Mouse (Mus musculus) left cerebral cortex, adult 18-20 months (tissue): ENCODE data around the gene Slc25a22. TPM values are rescaled to one million over a fixed set of nuclear protein-coding genes. Genes with fewer than 3 reads are reported as not detected.
A peak's percentile ranks its signal among the peaks of the same experiment; 100 is the strongest.
"Not testable (repeated sequence)": the region's sequence is repeated elsewhere in the genome, so short reads cannot be mapped to it uniquely, and the experiment has no call there.

Source experiments
- DNase-seq, 2 experiments: peaks; one replicate each; pipeline ENCODE4 v3.0.0; 2021 to 2022; ENCODE audit warnings: low spot score in 2 of 2, mixed read lengths in 1 of 2
- total RNA-seq, 2 experiments: library from RNA; stranded (reverse); gene quantifications; 2 replicates each; pipeline ENCODE4 v1.2.3; 2021

The Slc25a22 gene
- total RNA-seq, 2 experiments from 2014 or later = 251 to 254 TPM

GRCm38 (mm10) chr7:141460001-141460390, 22.3 kb upstream of the Slc25a22 start:
- DNase-seq = no peak

GRCm38 (mm10) chr7:141459301-141459711, 21.6 kb upstream of the Slc25a22 start:
- no peak for DNase-seq

DNA sequence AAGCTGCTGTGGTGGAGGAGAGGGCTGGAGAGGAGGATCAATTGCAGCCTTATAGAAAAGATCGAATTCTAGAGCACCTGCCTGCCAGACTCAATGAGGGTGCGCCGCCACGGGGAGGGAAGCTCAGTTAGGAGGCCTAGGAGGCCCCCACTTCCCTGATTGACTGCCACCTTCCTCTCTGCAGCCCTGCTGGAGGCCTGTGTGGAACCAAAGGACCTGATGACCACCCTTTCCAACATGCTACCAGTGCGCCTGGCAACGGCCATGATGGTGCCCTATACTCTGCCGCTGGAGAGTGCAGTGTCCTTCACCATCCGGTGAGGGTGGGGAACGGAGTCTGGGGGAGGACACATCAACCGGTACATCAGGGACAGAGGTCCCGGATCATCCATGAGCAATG, 21.0 kb upstream of the Slc25a22 start:
- DNase-seq = no peak

DNA sequence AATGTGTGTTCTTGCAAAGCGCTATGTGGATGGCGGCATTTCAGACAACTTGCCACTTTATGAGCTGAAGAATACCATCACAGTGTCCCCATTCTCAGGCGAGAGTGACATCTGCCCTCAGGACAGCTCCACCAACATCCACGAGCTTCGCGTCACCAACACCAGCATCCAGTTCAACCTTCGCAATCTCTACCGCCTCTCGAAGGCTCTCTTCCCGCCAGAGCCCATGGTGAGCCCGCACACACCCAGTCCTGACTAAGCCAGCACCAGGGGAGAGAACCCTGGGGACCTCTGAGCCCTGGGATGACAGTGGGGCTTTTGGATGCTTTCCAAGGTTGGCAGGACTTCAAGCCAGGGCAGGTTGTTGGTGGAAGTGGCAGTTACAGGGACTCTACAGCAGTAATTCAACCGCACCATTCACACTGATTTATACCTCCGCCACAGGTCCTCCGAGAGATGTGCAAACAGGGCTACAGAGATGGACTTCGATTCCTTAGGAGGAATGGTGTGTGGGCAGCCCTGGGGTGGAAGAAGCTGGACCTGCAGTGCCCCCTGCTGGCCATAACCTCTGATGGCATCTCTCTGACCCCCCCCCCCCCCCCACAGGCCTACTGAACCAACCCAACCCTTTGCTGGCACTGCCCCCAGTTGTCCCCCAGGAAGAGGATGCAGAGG, 20.4 kb upstream of the Slc25a22 start:
- peak in 1 of 2 experiments; percentile 46 for DNase-seq

DNA sequence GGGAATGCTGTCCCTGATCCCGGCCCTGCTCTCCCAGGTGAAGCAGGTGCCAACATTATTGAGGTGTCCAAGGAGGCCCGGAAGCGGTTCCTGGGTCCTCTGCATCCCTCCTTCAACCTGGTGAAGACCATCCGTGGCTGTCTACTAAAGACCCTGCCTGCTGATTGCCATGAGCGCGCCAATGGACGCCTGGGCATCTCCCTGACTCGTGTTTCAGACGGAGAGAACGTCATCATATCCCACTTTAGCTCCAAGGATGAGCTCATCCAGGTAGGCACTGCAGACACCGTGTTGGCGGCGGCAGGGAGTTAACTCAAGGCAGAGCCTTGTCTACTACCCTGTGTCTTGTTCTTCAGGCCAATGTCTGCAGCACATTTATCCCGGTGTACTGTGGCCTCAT, 19.5 kb upstream of the Slc25a22 start:
- DNase-seq = no peak

DNA sequence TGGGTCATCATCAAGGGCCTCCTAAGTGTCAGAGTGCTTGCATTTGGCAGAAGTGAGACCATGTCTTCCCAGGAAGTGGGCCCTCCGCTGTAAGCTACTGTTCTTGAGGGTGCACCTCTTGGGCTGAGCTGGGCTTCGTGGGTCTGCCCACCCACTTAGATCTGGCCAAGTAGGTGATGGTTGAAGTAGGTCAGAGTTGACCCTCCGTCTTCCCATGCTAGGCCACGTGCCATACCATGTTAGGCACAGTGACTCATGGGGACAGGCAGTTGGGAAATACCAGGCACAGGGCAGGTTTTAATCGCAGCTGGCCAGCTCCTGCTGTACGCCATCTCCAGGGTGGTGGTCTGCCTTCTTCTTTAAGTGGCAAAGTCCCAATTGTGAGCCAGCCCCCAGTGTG, 19.0 kb upstream of the Slc25a22 start:
- no peak for DNase-seq

- DNase-seq = no peak
Measured at GRCm38 (mm10) chr7:141455610-141456314, 18.1 kb upstream of the Slc25a22 start.

GRCm38 (mm10) chr7:141454967-141455551, 17.4 kb upstream of the Slc25a22 start, which contains the start of gene Pnpla2:
Pnpla2 (plus strand) TSS chr7:141455198.
- DNase-seq = peak; percentile 90 to 92

- no peak for DNase-seq
Measured at GRCm38 (mm10) chr7:141453636-141454035, 15.9 kb upstream of the Slc25a22 start.

GRCm38 (mm10) chr7:141451928-141452327, 14.2 kb upstream of the Slc25a22 start:
- no peak for DNase-seq

DNA sequence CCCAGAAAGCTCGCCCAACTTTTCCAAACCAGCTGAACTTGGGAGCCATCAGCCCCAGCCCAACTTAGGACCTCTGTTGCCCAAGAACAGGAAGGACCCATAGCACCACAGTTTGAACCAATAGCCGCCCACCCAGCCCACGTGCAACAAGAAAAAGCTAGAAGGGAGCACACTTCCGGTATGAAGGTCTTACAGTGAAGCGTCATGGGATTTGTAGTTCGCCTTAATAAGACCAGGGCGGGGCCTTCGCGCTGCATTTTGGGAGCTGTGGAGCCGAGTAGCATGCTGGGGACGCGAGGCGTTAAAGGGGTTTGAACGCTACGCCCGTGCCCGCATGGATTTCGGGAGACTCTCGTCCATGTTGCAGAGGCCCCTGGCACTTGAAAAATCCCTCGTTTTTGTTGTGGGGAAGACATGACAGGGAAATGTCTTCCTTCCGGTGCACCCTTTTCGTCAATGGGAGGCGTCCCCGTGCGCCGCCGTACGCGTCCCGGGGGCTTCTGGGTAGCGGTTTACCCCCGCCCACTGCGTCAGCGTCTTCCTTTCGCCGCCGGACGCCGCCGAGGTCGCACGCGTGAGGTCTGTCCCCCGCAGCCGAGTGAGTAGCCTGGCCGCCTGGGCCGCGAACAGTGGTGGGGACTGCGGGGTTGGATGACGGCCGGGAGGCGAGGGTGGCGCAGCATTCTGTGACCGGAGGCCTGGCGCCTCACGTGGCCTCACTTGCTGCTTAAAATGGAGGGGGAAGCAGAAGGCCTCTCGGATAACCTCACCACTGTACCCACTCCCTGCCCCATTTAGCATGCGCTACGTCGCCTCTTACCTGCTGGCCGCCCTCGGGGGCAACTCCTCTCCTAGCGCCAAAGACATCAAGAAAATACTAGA, 9.7 kb upstream of the Slc25a22 start, which contains the start of gene Rplp2:
Gene Rplp2, plus strand, starts transcription at position 261 of the 882 bp plus-strand sequence.
- peak; percentile 94 to 95 for DNase-seq

- not testable (repeated sequence) for DNase-seq
Measured at GRCm38 (mm10) chr7:141446374-141446773, 8.7 kb upstream of the Slc25a22 start.

DNA sequence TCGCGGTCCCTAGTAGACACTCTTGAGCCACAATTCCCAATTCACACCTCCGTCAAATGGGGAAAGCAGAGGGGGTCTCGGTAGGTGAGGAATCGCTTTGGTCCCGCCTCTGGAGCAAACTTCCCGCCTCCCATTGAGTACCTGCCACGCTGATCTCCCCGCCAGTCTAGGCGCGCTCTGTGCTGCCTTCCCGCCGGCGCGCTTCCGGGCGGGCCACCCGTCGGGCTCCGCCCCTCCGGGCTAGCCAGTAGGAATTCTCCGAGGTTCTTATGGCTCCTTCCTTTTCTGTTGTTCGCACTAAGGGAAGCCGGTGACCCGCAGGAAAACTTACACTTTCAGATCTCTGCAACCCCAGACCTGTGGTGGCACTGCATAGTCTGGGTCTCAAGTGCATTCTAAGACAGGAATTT, 6.1 kb upstream of the Slc25a22 start, which contains the start of gene Pidd1:
Gene Pidd1, minus strand, starts transcription at position 198 of the 410 bp plus-strand sequence.
- peak in 1 of 2 experiments; percentile 42 for DNase-seq

DNA sequence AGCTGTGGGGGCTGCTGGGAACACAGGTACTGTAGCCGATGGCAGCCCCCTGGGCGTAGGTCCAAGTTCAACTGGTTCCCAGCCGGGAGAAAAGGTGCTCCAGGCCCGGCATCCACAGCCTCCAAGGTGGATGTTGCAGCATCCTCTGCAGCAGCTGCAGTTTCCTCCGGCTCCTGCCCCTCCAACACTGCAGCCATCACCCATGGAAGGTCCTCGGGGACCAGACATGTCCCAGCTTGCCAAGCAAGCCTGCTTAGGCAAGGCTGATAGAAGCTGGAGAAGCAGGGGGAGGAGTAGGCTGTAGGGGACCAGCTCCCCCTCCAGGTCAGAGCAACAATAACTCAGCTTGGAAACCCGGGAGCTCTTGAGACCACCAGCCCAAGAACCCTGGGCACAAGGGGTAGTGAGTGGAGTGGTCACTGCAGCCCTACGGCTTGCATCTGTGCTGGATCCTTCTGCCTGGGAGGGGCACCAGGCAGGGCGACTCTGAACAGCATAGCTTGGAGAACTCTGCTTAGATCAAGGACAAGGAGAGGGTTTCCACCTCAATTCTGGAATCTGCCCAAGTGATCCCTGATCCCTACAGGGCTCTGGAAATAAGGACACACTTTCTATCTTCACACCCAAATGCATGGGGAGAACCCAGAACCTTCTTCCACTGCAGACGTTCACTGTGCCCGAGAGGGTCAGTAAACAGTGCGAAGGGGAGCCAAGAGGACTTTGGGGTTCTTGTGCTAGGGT, 5.6 kb upstream of the Slc25a22 start:
- DNase-seq = no peak

- no peak for DNase-seq
Measured at GRCm38 (mm10) chr7:141442199-141442598, 4.5 kb upstream of the Slc25a22 start.

DNA sequence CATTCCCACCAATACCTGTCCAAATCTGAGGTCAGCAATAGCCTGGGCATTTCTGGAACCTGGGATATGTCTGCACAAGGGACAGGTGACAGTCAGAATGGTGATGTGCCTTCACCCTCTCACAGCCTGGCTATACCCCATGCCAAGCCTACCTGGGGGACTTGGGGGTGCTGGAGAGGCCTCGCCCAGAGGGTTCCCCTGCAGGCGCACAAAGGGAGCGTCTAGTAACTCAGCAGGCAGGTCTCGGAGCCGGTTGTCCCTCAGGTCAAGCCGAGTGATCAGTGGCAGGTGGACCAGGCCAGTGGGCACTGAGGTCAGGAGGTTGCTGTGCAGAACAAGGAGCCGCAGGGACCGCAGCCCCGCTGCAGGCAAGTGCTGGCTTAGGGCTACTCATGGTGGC, 3.8 kb upstream of the Slc25a22 start:
- DNase-seq = no peak

GRCm38 (mm10) chr7:141440613-141441012, 2.9 kb upstream of the Slc25a22 start:
- DNase-seq = peak; percentile 53 to 54

- DNase-seq = no peak
Measured at GRCm38 (mm10) chr7:141439811-141440210, 2.1 kb upstream of the Slc25a22 start.

DNA sequence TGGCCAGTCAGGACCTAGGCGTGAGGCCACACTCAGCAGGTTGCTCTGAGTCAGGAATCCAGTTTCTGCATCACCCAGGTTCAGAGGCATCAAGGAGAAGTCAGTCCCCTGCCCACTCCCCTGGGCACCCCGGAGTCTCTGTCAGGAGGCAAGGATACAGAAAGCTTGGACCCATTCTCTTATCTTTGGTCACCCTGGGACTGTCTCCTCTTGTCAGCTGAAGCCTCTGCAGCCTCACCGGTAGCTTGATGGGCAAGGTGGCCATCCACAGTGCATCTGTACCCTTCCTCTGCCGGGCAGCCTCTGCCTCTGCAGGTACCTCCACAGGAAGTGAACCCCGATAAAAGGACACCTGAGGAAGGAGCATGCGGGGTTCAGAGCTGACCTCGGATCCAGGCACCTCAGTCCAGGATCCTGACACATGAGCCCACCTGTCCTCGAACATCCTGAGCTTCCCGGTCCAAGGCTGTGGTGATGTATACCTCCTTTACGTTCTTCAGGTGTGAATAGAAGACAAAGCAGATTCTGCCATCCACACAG, 1.5 kb upstream of the Slc25a22 start:
- no peak for DNase-seq
